8 mouse cellular contexts compared by ENCODE assay signal in the genomic region with DNA sequence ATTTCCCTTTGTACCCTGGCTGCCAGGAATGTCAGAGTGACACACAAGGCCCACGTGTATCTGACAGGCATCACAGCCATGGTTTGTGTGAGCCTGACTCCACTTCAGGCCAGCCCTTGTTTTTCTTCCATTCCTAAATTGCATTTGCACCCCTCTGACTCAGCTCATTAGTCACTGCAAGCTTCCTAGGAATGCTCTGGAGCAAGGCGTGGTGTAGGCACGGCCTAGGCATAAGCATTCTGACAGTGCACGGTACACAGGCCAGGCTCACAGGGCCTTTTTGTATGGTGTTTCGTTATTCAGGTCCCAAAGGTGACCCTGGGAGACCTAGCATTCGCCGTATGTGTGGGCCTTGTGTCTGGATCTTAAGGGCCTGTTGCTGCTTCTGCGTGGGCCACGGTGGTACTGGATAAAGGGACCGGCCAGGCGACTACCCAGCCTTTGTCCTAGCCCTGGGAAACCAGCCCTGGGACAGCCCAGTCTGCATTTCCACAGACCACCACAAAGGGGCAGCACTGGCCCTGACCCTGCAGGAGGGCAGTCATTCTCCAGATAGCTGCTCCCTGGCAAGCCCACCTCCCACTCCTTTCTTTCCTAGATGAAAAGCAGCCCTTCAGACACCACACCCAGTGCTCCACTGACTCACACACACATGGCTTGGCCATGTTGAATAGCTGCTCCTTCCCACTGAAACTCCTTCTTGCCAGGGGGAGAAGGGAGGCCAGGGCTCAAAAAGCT. TPM values are rescaled to one million over a fixed set of nuclear protein-coding genes. Genes with fewer than 3 reads are reported as not detected.
DNase-seq lines count a peak whose midpoint lies in the region; ATAC-seq and TF ChIP-seq lines count a peak whose summit lies in the region.

No protein-coding gene starts in this region.

- H3K36me3 ChIP-seq in kidney, embryonic 14.5 days (ENCODE audit: control insufficient read depth, insufficient read depth, low read length) = peaks cover 45% of the 10 kb centered on the region
- H3K36me3 ChIP-seq in ES-Bruce4 (ENCODE audit: control insufficient read depth, insufficient read depth, low read length, poor library complexity, severe bottlenecking) = peaks cover under 1% of the 10 kb centered on the region; the same call in 1 of the 2 replicates

- H3K9ac ChIP-seq in kidney, embryonic 14.5 days (ENCODE audit: low read depth, low read length) = no peak overlapping the region
- H3K9ac ChIP-seq in ES-Bruce4 (ENCODE audit: low read depth, poor library complexity, severe bottlenecking) = no peak overlapping the region

- WGBS in kidney, embryonic 14.5 days = 75% methylated on average over 11 of the region's 11 CpGs

- H3K4me1 ChIP-seq in kidney, embryonic 14.5 days (ENCODE audit: control insufficient read depth, insufficient read depth, low read length) = no peaks in the 10 kb centered on the region
- H3K4me1 ChIP-seq in ES-Bruce4 (ENCODE audit: control insufficient read depth, insufficient read depth, low read length) = no peaks in the 10 kb centered on the region
- peaks cover 3% of the 10 kb centered on the region; the same call in 1 of the 2 replicates for H3K4me1 ChIP-seq in bone marrow macrophage, adult 2 months (ENCODE audit: control insufficient read depth, insufficient read depth, low read length)

- intact Hi-C loops in gastrocnemius, postnatal 36 days (cut with DNase I) = loop anchor here (5.0 kb wide), 1 partner anchor 50 kb away; no protein-coding TSS in a partner anchor

- TF ChIP-seq POLR2A in ES-Bruce4 (IDR thresholded peaks at IDR 0.05; ENCODE audit: insufficient read depth, low read length) = no peak
- TF ChIP-seq POLR2A in bone marrow macrophage, adult 2 months (IDR thresholded peaks at IDR 0.05; ENCODE audit: borderline replicate concordance, low read depth, low read length) = no peak

- no peaks in the 10 kb centered on the region for H3K9me3 ChIP-seq in kidney, embryonic 14.5 days (ENCODE audit: control insufficient read depth, low read length)
- no peaks in the 10 kb centered on the region for H3K9me3 ChIP-seq in ES-Bruce4 (replicated peaks; ENCODE audit: control insufficient read depth, insufficient read depth, low read length, poor library complexity, severe bottlenecking)

- no peak for ATAC-seq in kidney, embryonic 14.5 days (ENCODE audit: low FRiP score, low TSS enrichment)
- ATAC-seq in neutrophil, adult 5-6 weeks (ENCODE audit: extremely low read depth, insufficient number of reproducible peaks, low FRiP score, poor library complexity, severe bottlenecking) = peak; percentile 31; the same call in 1 of the 2 replicates

- peak; percentile 90 for TF ChIP-seq CTCF in ES-Bruce4 (IDR thresholded peaks at IDR 0.05; ENCODE audit: low read depth, low read length)
- TF ChIP-seq CTCF in bone marrow macrophage, adult 2 months (IDR thresholded peaks at IDR 0.05; ENCODE audit: low read depth, low read length) = peak; percentile 61

- DNase-seq in kidney, adult 11 months = peak; percentile 59
- DNase-seq in gastrocnemius, postnatal 36 days = peak; percentile 69 to 70
- DNase-seq in kidney, postnatal 36 days = peak; percentile 40 to 81
- DNase-seq in frontal cortex, postnatal 14 days (ENCODE audit: low spot score in 2 of 2) = no peak

- H3K4me3 ChIP-seq in kidney, embryonic 14.5 days (ENCODE audit: low read length) = no peak overlapping the region
- H3K4me3 ChIP-seq in ES-Bruce4 (ENCODE audit: low read depth, low read length) = no peak overlapping the region
- no peak overlapping the region for H3K4me3 ChIP-seq in bone marrow macrophage, adult 2 months (ENCODE audit: insufficient read depth, low read length)

- H3K4me2 ChIP-seq in kidney, embryonic 14.5 days (replicated peaks; ENCODE audit: low read depth, low read length) = no peak overlapping the region

- H3K27me3 ChIP-seq in kidney, embryonic 14.5 days (ENCODE audit: control insufficient read depth, insufficient read depth, low read length) = no peaks in the 10 kb centered on the region
- no peaks in the 10 kb centered on the region for H3K27me3 ChIP-seq in ES-Bruce4 (ENCODE audit: control insufficient read depth, insufficient read depth, low read length, poor library complexity, severe bottlenecking)

- TF ChIP-seq EP300 in ES-Bruce4 (IDR thresholded peaks at IDR 0.05; ENCODE audit: insufficient read depth, low read depth, low read length) = 0 out of 2 replicates have a peak, but pooled peaks have one; percentile 44

- H3K27ac ChIP-seq in kidney, embryonic 14.5 days (ENCODE audit: low read depth, low read length) = no peak overlapping the region
- peak overlapping the region; percentile 15; the same call in 1 of the 2 replicates for H3K27ac ChIP-seq in ES-Bruce4 (ENCODE audit: insufficient read depth, low read length)
- no peak overlapping the region for H3K27ac ChIP-seq in bone marrow macrophage, adult 2 months (ENCODE audit: insufficient read depth, low read depth, low read length)

RNA-seq across cellular contexts. Expression of a gene that starts 7.9 kb away (rescaled TPM):
- 117 and 173 TPM in 2 replicates for polyA plus RNA-seq in kidney, embryonic 14.5 days (2014; fragmentation: Nextera tagmentation; extraction: Ambion mirVana)
- 97.9 and 113 TPM in 2 replicates for polyA plus RNA-seq in ES-Bruce4 (2011; ENCODE audit: insufficient read depth, insufficient read length, low read depth, missing spikeins)
- polyA plus RNA-seq in bone marrow macrophage, adult 2 months (2012; ENCODE audit: insufficient read depth, insufficient read length, missing spikeins) = 57.9 and 64.2 TPM in 2 replicates
- 10 to 100 TPM; 14.1 to 16.9 TPM for total RNA-seq in gastrocnemius, postnatal 36 days (2021)
- total RNA-seq in neutrophil, adult 5-6 weeks (2017) = 115 and 129 TPM in 2 replicates

RNA-seq across cellular contexts. Expression of a gene that starts 15.3 kb away (rescaled TPM):
- polyA plus RNA-seq in kidney, embryonic 14.5 days (2014; fragmentation: Nextera tagmentation; extraction: Ambion mirVana) = 144 and 175 TPM in 2 replicates
- polyA plus RNA-seq in ES-Bruce4 (2011; ENCODE audit: insufficient read depth, insufficient read length, low read depth, missing spikeins) = 188 and 200 TPM in 2 replicates
- 101 and 112 TPM in 2 replicates for polyA plus RNA-seq in bone marrow macrophage, adult 2 months (2012; ENCODE audit: insufficient read depth, insufficient read length, missing spikeins)
- 10 to 100 TPM; 41.8 to 54.2 TPM for total RNA-seq in gastrocnemius, postnatal 36 days (2021)
- total RNA-seq in neutrophil, adult 5-6 weeks (2017) = 22.5 and 30.8 TPM in 2 replicates

RNA-seq across cellular contexts. Expression of a gene that starts 34.5 kb away (rescaled TPM):
- 50.2 and 50.4 TPM in 2 replicates for polyA plus RNA-seq in kidney, embryonic 14.5 days (2014; fragmentation: Nextera tagmentation; extraction: Ambion mirVana)
- polyA plus RNA-seq in ES-Bruce4 (2011; ENCODE audit: insufficient read depth, insufficient read length, low read depth, missing spikeins) = 90.8 and 102 TPM in 2 replicates
- 54.1 and 66.1 TPM in 2 replicates for polyA plus RNA-seq in bone marrow macrophage, adult 2 months (2012; ENCODE audit: insufficient read depth, insufficient read length, missing spikeins)
- total RNA-seq in gastrocnemius, postnatal 36 days (2021) = 10 to 100 TPM; 33.6 to 40.4 TPM
- total RNA-seq in neutrophil, adult 5-6 weeks (2017) = 41.4 and 43.3 TPM in 2 replicates

Comparison
In these comparisons a context has a peak if more than half of its experiments do, and no peak if none do; other contexts are left out.
1. DNase-seq: peak in kidney, adult 11 months (single experiment), gastrocnemius, postnatal 36 days (2 of 2) and kidney, postnatal 36 days (2 of 2); none in frontal cortex, postnatal 14 days (0 of 2).